Mouse (Mus musculus) embryonic facial prominence, embryonic 12.5 days (tissue): ENCODE data around the gene Wnt6. TPM values are rescaled to one million over a fixed set of nuclear protein-coding genes. Genes with fewer than 3 reads are reported as not detected.
"Not testable (repeated sequence)": the region's sequence is repeated elsewhere in the genome, so short reads cannot be mapped to it uniquely, and the experiment has no call there.

Experiments
- ATAC-seq: fragments of 200-750 bp; cut with Nextera tagmentation; 2 replicates; pipeline ENCODE4 v1.8.0; 2017; ENCODE audit not compliant: insufficient number of reproducible peaks, insufficient read depth, low FRiP score, low TSS enrichment
- H3K27ac ChIP-seq: fragments of 300-500 bp; sonication (generic); 2 replicates; pipeline ENCODE4 v1.5.1; 2016; ENCODE audit warnings: mild to moderate bottlenecking
- H3K27me3 ChIP-seq: fragments of 300-500 bp; sonication (generic); 2 replicates; pipeline ENCODE4 v1.6.1; 2016; ENCODE audit warnings: mild to moderate bottlenecking, moderate library complexity
- H3K36me3 ChIP-seq: fragments of 300-500 bp; sonication (generic); 2 replicates; pipeline ENCODE4 v1.6.1; 2016; ENCODE audit warnings: mild to moderate bottlenecking
- H3K4me1 ChIP-seq: fragments of 300-500 bp; sonication (generic); 2 replicates; pipeline ENCODE4 v1.6.1; 2016
- H3K4me2 ChIP-seq: fragments of 300-500 bp; sonication (generic); replicated peaks from 2 replicates; pipeline ENCODE4 v1.6.1; 2016; ENCODE audit warnings: mild to moderate bottlenecking, moderate library complexity
- H3K4me3 ChIP-seq: fragments of 300-500 bp; sonication (generic); 2 replicates; pipeline ENCODE4 v1.5.1; 2016; ENCODE audit warnings: mild to moderate bottlenecking
- H3K9ac ChIP-seq: fragments of 300-500 bp; sonication (generic); 2 replicates; pipeline ENCODE4 v1.6.1; 2016; ENCODE audit warnings: mild to moderate bottlenecking, moderate library complexity
- H3K9me3 ChIP-seq: fragments of 300-500 bp; sonication (generic); 2 replicates; pipeline ENCODE4 v1.6.1; 2016; ENCODE audit warnings: mild to moderate bottlenecking, moderate library complexity
- WGBS: fragments of 180-500 bp; shearing (Covaris S2); methylation state at CpG from one replicate; pipeline ENCODE4 v1.1.7; 2016; 5-methylcytosine and 5-hydroxymethylcytosine counted together
- polyA plus RNA-seq: library from polyadenylated mRNA; unstranded; fragments of >200 nt; fragmentation: Nextera tagmentation; extraction: Ambion mirVana; gene quantifications from 2 replicates; pipeline ENCODE4 v1.2.1, GENCODE M21; 2016

Gene Wnt6
- polyA plus RNA-seq, 1 experiment from 2014 or later = 30.8 TPM

DNA sequence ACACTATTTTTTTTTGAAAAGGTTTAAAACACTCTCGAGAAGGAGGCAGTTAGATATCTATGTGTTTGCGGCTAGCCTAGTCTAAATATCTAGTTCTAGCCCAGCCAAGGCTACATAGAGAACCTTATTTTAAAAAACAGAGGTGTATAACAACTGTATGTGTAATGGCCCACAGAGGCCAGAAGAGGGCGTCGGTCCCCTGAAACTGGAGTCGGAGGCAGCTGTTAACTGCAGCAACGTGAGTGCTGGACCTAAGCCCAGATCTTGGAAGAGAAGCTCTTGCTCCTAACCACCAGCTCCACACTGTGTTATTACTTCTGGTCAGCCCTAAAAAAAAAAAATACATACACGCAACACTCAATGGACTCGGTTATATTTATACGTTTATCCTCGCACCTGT, 37.3 kb downstream of the Wnt6 start:
- Histone ChIP-seq H3K27me3 (peaks cover 53% of the 10 kb centered on the region), H3K9ac (no peak overlapping the region), H3K4me1 (peaks cover 24% of the 10 kb centered on the region), H3K9me3 (no peaks in the 10 kb centered on the region), H3K27ac (no peak overlapping the region), H3K4me2 (no peak overlapping the region), H3K4me3 (no peak overlapping the region), H3K36me3 (no peaks in the 10 kb centered on the region)
- 57% methylated on average over 10 of the region's 10 CpGs for WGBS
- ATAC-seq = no peak

DNA sequence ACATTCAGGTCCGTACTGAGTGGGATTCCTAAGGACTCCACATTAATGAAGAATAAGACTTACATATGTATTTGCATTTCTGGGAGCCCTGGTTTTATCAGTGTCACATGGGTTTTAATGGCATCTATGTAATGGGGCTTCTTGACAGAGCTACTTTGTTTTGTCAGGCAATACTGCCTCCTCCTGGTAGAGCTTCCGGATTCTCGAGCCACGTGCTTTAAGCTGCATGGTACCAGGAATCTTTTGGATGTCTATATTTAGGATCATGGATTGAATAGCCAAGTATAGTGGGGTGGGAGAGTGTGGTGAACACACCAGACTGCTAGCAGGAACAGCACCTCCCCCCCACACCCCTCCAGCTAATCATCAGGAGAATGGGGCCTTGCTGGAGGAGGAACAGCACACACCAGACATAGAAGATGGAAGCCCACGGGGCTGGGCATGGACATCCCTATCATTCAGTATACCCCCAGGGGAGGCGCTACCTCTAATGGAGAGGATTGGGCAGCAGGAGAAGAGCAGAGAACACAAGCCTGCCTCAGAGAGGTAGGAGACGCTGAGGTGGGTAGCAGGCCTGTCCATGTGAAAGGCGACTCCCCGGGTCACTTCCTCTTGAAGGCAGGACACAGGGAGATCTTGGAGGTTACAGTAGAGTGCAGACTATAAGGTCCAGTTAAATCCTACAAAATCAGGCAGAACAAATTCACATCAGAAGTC, 43.4 kb downstream of the Wnt6 start:
- Histone ChIP-seq H3K27me3 (peaks cover 3% of the 10 kb centered on the region; the same call in 1 of the 2 replicates), H3K9ac (no peak overlapping the region), H3K4me2 (no peak overlapping the region), H3K36me3 (no peaks in the 10 kb centered on the region), H3K4me3 (no peak overlapping the region), H3K27ac (no peak overlapping the region), H3K4me1 (no peaks in the 10 kb centered on the region), H3K9me3 (no peaks in the 10 kb centered on the region)
- no peak for ATAC-seq
- 74% methylated on average over 9 of the region's 9 CpGs for WGBS

DNA sequence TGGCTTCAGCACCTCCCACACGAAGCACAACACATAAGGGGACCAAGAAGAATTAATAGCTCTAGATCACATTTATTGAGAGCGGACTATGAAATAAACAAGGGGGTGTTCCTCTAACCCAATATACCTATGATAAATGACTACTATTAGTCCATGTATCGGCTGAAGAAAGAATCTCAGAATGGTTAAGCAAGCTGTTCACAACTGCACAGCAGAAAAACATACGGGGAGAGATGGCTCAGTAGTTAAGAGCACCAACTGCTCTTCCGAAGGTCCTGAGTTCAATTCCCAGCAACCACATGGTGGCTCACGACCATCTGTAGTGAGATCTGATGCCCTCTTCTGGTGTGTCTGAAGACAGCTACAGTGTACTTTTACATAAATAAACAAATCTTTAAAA, 44.3 kb downstream of the Wnt6 start:
- ATAC-seq, H3K9ac ChIP-seq, H3K4me3 ChIP-seq, H3K4me1 ChIP-seq, H3K9me3 ChIP-seq, H3K27ac ChIP-seq, H3K27me3 ChIP-seq, H3K36me3 ChIP-seq, H3K4me2 ChIP-seq: not testable (repeated sequence)
- 89% methylated on average over 6 of the region's 6 CpGs for WGBS

DNA sequence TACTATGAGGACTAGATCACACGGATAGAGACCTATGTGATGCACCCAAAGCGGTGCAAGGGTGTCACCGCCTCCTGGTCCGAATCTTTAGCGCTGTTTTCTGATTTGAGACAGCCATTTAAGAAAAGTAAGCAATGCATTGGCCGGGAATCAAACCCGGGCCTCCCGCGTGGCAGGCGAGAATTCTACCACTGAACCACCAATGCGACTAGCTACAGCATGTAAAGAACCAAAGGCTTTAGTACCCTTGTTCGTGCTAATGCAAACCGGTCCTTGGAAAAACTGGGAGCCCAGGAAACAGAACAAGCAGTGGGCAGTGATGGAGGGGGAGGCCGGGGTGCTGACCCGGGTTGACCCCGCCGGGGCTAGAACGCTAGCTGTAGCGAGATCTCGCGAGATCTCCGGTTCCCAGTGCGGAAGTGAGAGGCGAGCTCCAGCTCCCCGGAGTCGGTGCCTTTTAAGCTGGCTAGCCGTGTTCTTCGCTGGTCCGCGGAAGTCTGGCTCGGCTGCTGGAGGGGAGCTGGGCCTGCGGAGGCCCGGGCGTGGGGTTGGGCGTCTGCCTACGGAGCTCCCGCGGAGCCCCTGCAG, 45.0 kb downstream of the Wnt6 start:
- peak overlapping the region; percentile 45 for H3K4me2 ChIP-seq
- peak overlapping the region; percentile 78 for H3K27ac ChIP-seq
- H3K4me3 ChIP-seq = peak overlapping the region; percentile 49
- no peaks in the 10 kb centered on the region for H3K36me3 ChIP-seq
- peak overlapping the region; percentile 67 for H3K9ac ChIP-seq
- no peaks in the 10 kb centered on the region for H3K4me1 ChIP-seq
- peak; percentile 63 for ATAC-seq
- no peaks in the 10 kb centered on the region for H3K9me3 ChIP-seq
- 6% methylated on average over 38 of the region's 38 CpGs for WGBS
- no peaks in the 10 kb centered on the region; the same call in 1 of the 2 replicates for H3K27me3 ChIP-seq

DNA sequence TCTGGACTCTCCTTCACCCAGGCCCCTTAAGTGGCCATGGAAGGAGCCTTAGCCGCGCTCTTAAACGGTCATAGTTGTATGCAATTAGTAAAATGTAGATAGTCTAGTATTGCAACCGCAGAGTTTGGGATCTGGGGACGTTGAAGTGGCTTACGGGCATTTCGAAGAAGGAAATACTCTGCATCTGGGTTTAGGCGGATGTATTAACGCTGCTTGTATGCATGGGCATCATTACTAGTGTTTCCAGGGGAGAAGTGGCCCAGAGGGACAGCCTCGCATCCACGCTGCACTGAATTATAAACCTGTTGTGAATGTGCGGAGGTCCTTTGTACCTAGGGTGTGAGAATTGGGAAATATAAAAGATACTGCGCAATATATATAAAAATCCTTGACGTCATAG, 45.5 kb downstream of the Wnt6 start:
- no peak for ATAC-seq
- 11% methylated on average over 14 of the region's 14 CpGs for WGBS
- Histone ChIP-seq H3K4me1 (no peaks in the 10 kb centered on the region), H3K9me3 (no peaks in the 10 kb centered on the region), H3K27me3 (no peaks in the 10 kb centered on the region), H3K4me2 (peak overlapping the region; percentile 45), H3K9ac (peak overlapping the region; percentile 67), H3K4me3 (peak overlapping the region; percentile 49), H3K27ac (peak overlapping the region; percentile 78), H3K36me3 (no peaks in the 10 kb centered on the region)

DNA sequence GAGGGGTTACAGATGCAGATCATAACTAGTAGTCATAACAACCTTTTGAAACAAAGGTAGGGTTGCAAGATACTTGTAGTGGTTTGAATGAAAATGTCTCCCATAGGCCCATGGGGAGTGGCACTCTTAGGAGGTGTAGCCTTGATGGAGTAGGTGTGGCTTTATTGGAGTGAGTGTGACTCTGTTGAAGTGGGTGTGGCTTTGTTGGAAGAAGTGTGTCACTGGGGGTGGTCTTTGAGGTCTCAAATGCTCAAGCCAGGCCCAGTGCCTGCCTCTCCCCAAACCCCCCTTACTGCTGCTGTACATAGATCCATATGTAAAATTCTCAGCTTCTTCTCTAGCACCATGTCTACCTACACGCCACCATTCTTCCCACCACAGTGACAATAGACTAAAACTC, 46.8 kb downstream of the Wnt6 start:
- H3K4me1 ChIP-seq = no peaks in the 10 kb centered on the region
- no peaks in the 10 kb centered on the region for H3K36me3 ChIP-seq
- H3K27me3 ChIP-seq = no peaks in the 10 kb centered on the region
- no peak overlapping the region for H3K27ac ChIP-seq
- no peak overlapping the region for H3K4me2 ChIP-seq
- no peak overlapping the region for H3K9ac ChIP-seq
- WGBS = 97% methylated on average over 1 of the region's 1 CpGs
- ATAC-seq = no peak
- H3K4me3 ChIP-seq = no peak overlapping the region
- H3K9me3 ChIP-seq = no peaks in the 10 kb centered on the region

DNA sequence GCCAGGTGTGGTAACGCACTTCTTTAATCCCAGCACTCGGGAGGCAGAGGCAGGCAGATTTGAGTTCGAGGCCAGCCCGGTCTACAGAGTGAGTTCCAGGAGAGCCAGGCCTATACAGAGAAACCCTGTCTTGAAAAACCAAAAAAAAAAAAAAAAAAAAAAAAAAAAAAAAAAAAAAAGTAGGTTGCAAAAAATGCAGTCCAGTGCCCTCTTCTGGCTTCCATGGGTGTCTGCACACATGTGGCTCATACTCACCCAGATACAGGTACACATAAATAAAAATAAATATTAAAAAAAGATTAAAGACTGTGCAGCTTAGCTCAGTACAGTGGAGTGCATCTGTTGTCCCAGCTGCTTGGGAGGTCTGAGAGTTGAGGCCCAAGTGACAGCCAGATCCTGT, 51.9 kb downstream of the Wnt6 start:
- 91% methylated on average over 4 of the region's 4 CpGs for WGBS
- ATAC-seq, H3K4me3 ChIP-seq, H3K27ac ChIP-seq, H3K9ac ChIP-seq, H3K9me3 ChIP-seq, H3K4me2 ChIP-seq, H3K36me3 ChIP-seq, H3K4me1 ChIP-seq, H3K27me3 ChIP-seq: not testable (repeated sequence)

DNA sequence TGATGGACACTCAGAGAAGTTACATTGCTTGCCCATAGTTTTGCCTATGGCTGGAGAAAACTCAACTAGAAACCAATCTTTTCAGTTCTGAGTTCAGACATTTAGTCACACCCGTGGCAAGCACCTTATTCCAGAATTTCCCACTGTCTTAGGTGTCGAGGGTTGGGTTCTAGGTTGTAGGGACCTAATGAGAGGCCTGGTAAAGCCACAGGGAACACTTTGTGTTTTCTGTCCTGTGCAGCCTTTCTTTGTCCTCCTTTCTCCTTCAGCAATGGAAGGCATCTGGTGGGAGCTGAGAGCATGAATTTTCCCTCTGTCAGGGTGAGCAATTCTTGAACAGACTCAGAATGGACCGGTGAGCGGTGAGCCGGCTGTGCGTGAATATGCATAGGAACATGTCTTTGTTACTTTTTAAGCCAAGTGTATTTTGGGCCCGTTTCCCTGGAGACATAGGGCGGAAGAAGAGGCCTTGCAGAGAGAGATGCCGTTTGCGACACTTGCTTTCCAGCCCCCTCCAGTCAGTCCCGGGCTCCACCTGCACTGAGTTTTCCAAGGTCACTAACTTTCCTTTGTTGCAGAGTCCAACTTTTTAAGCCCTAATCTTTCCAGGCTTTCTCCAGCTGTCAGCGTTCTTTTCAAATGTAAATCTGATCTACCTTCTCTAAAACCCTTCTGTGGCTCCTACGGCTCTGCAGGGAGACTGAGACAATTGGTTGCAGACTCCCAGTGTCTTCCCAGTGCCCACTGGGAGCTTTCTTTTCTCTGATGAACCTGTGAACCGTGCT, 53.0 kb downstream of the Wnt6 start:
- no peaks in the 10 kb centered on the region for H3K9me3 ChIP-seq
- peaks cover 4% of the 10 kb centered on the region; the same call in 1 of the 2 replicates for H3K4me1 ChIP-seq
- no peak overlapping the region for H3K4me2 ChIP-seq
- no peak overlapping the region for H3K9ac ChIP-seq
- no peak overlapping the region for H3K27ac ChIP-seq
- 24% methylated on average over 14 of the region's 14 CpGs for WGBS
- no peaks in the 10 kb centered on the region for H3K27me3 ChIP-seq
- no peaks in the 10 kb centered on the region for H3K36me3 ChIP-seq
- no peak for ATAC-seq
- H3K4me3 ChIP-seq = no peak overlapping the region

DNA sequence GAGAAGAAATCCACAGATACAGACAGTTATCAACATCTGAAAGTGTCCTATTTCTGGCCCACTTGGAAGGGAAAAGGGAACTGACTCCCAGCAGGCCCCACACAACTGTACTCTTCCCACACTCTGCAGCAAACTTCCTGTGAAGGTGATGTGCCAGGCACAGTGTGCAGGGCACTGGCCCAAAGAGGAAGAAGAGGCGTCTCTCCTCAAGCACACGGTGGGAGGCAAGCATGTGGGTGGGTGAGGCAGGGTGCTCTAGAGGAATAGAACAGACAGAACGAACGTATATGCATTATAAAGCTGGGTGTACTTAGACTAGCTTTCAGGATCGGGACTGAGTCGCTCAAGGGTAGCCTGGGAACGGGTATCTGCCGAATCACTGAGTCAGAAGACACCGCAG, 58.4 kb downstream of the Wnt6 start:
- no peak for ATAC-seq
- Histone ChIP-seq H3K9me3 (no peaks in the 10 kb centered on the region), H3K9ac (no peak overlapping the region), H3K36me3 (no peaks in the 10 kb centered on the region), H3K4me2 (no peak overlapping the region), H3K27ac (no peak overlapping the region), H3K4me3 (no peak overlapping the region), H3K4me1 (peaks cover 3% of the 10 kb centered on the region; the same call in 1 of the 2 replicates), H3K27me3 (no peaks in the 10 kb centered on the region)
- 80% methylated on average over 9 of the region's 9 CpGs for WGBS

DNA sequence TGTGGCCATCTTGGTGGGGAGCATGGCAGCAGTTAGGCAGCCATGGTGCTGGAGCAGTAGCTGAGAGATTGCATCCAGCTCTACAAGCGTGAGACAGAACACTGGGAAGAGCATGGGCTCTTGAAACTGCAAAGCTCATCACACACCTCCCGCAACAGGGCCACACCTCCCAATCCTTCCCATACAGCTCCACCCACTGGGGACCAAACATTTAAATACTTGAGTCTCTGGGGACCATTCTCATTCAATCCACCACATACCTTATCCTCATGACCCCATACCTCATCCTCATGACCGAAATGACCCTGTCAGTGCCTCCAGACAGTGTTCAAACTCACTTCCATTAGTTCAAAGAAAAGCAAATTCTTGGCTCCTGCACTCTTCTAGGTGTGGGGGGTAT, 61.6 kb downstream of the Wnt6 start:
- Histone ChIP-seq H3K9ac (no peak overlapping the region), H3K36me3 (no peaks in the 10 kb centered on the region), H3K4me1 (no peaks in the 10 kb centered on the region), H3K27me3 (no peaks in the 10 kb centered on the region), H3K4me2 (no peak overlapping the region), H3K4me3 (no peak overlapping the region), H3K9me3 (no peaks in the 10 kb centered on the region), H3K27ac (no peak overlapping the region)
- WGBS = 79% methylated on average over 3 of the region's 3 CpGs
- no peak for ATAC-seq
